8 mouse cellular contexts compared by ENCODE assay signal in the genomic region with DNA sequence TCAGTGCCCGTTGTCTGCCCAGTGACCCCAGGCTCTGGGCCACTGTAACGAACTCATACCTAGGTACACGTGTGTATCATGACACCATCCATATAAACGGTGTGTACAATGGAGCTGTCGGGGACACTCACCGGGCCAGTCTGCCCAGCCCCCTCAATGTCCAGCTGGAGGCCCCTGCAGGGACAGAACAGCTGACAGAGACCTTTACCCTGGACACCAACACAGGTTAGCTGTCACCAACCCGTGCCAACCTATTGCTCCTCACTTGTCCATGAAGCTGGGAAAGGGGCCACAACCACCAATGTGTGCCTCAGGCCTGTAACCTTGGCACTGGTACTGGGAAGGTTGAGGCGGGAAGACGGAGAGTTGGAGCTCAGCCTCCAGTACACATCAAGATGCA. TPM values are rescaled to one million over a fixed set of nuclear protein-coding genes. Genes with fewer than 3 reads are reported as not detected.
DNase-seq lines count a peak whose midpoint lies in the region; ATAC-seq and TF ChIP-seq lines count a peak whose summit lies in the region.

No protein-coding gene starts in this region.

- H3K9me3 ChIP-seq in embryonic facial prominence, embryonic 10.5 days, result no peaks in the 10 kb centered on the region
- H3K9me3 ChIP-seq in intestine, embryonic 14.5 days (ENCODE audit: control insufficient read depth, low read length), result no peaks in the 10 kb centered on the region

- DNase-seq in layer of hippocampus, adult 2 months (ENCODE audit: low spot score in 2 of 2), result no peak
- no peak for DNase-seq in layer of hippocampus, adult 9-10 months (ENCODE audit: low spot score)
- no peak for DNase-seq in embryonic facial prominence, embryonic 10.5 days (ENCODE audit: low spot score)
- no peak for DNase-seq in intestine, embryonic 14.5 days (ENCODE audit: low spot score)
- no peak for DNase-seq in gastrocnemius, postnatal 10 days
- DNase-seq in right cerebral cortex, postnatal 10 days (ENCODE audit: low spot score in 2 of 2), result no peak
- DNase-seq in right cerebral cortex, postnatal 25 days, result no peak

- no peak for TF ChIP-seq CTCF in layer of hippocampus, adult 2 months (conservative IDR thresholded peaks at IDR 0.05)

- 0 out of 2 replicates have a peak, but pooled peaks have one; percentile 3 for ATAC-seq in intestine, embryonic 14.5 days (replicated peaks; ENCODE audit: low FRiP score, low TSS enrichment, low read depth)
- ATAC-seq in monocyte, adult 5-6 weeks (replicated peaks; ENCODE audit: insufficient number of reproducible peaks, low FRiP score, low TSS enrichment, poor library complexity, severe bottlenecking), result peak; percentile 3; the same call in 1 of the 2 replicates

- H3K4me2 ChIP-seq in intestine, embryonic 14.5 days (ENCODE audit: low read length), result peak overlapping the region; percentile 82

- 66% methylated on average over 9 of the region's 9 CpGs for WGBS in embryonic facial prominence, embryonic 10.5 days
- 48% methylated on average over 9 of the region's 9 CpGs for WGBS in intestine, embryonic 14.5 days

- H3K9ac ChIP-seq in intestine, embryonic 14.5 days (ENCODE audit: low read length), result peak overlapping the region; percentile 72

- H3K27ac ChIP-seq in layer of hippocampus, adult 2 months, result peak overlapping the region; percentile 89
- peak overlapping the region; percentile 87 for H3K27ac ChIP-seq in embryonic facial prominence, embryonic 10.5 days (replicated peaks)
- peak overlapping the region; percentile 88 for H3K27ac ChIP-seq in intestine, embryonic 14.5 days (ENCODE audit: low read depth)

- H3K27me3 ChIP-seq in embryonic facial prominence, embryonic 10.5 days (replicated peaks; ENCODE audit: low read depth, poor library complexity, severe bottlenecking), result no peaks in the 10 kb centered on the region
- H3K27me3 ChIP-seq in intestine, embryonic 14.5 days (replicated peaks; ENCODE audit: control insufficient read depth, insufficient read depth, low read length), result no peaks in the 10 kb centered on the region

- H3K4me3 ChIP-seq in layer of hippocampus, adult 2 months, result peak overlapping the region; percentile 54
- H3K4me3 ChIP-seq in embryonic facial prominence, embryonic 10.5 days, result peak overlapping the region; percentile 64
- peak overlapping the region; percentile 54 for H3K4me3 ChIP-seq in intestine, embryonic 14.5 days (ENCODE audit: low read depth, low read length)

- peaks cover 42% of the 10 kb centered on the region for H3K4me1 ChIP-seq in embryonic facial prominence, embryonic 10.5 days
- peaks cover 38% of the 10 kb centered on the region for H3K4me1 ChIP-seq in intestine, embryonic 14.5 days (replicated peaks; ENCODE audit: control insufficient read depth, insufficient read depth, low read length)

- peaks cover 28% of the 10 kb centered on the region for H3K36me3 ChIP-seq in embryonic facial prominence, embryonic 10.5 days (replicated peaks)
- H3K36me3 ChIP-seq in intestine, embryonic 14.5 days (ENCODE audit: control insufficient read depth, insufficient read depth, low read length), result peaks cover 29% of the 10 kb centered on the region

RNA-seq across cellular contexts. Expression of a gene that starts 1.1 kb away (rescaled TPM):
- 1 to 10 TPM; 4.0 to 7.1 TPM for total RNA-seq in layer of hippocampus, adult 2 months (2021)
- 13.5 and 14.3 TPM in 2 replicates for polyA plus RNA-seq in embryonic facial prominence, embryonic 10.5 days (2016; fragmentation: Nextera tagmentation; extraction: Ambion mirVana)
- 26.9 and 29.2 TPM in 2 replicates for polyA plus RNA-seq in intestine, embryonic 14.5 days (2014; fragmentation: Nextera tagmentation; extraction: Ambion mirVana)
- 10.6 to 14.2 TPM (median 13.8 TPM) in 3 replicates for total RNA-seq in monocyte, adult 5-6 weeks (2017)
- total RNA-seq in gastrocnemius, postnatal 10 days (2021), result 10 to 100 TPM in 1 of 2 experiments, 1 to 10 TPM in 1; 7.6 to 13.1 TPM

RNA-seq across cellular contexts. Expression of a gene that starts 7.8 kb away (rescaled TPM):
- total RNA-seq in layer of hippocampus, adult 2 months (2021), result not detected
- 2.9 and 3.8 TPM in 2 replicates for polyA plus RNA-seq in embryonic facial prominence, embryonic 10.5 days (2016; fragmentation: Nextera tagmentation; extraction: Ambion mirVana)
- polyA plus RNA-seq in intestine, embryonic 14.5 days (2014; fragmentation: Nextera tagmentation; extraction: Ambion mirVana), result 0.94 and 2.3 TPM in 2 replicates
- total RNA-seq in monocyte, adult 5-6 weeks (2017), result 2.4 TPM in 1 of 3 replicates, not detected in the others
- 1 to 10 TPM in 1 of 2 experiments, under 1 TPM in 1; 0.54 to 6.9 TPM for total RNA-seq in gastrocnemius, postnatal 10 days (2021)

RNA-seq across cellular contexts. Expression of a gene that starts 13.4 kb away (rescaled TPM):
- not detected for total RNA-seq in layer of hippocampus, adult 2 months (2021)
- polyA plus RNA-seq in embryonic facial prominence, embryonic 10.5 days (2016; fragmentation: Nextera tagmentation; extraction: Ambion mirVana), result 0.52 TPM in 1 of 2 replicates, not detected in the other
- 0.81 TPM in 1 of 2 replicates, not detected in the other for polyA plus RNA-seq in intestine, embryonic 14.5 days (2014; fragmentation: Nextera tagmentation; extraction: Ambion mirVana)
- total RNA-seq in monocyte, adult 5-6 weeks (2017), result not detected in 3 replicates
- not detected for total RNA-seq in gastrocnemius, postnatal 10 days (2021)

RNA-seq across cellular contexts. Expression of a gene that starts 13.4 kb away (rescaled TPM):
- 10 to 100 TPM; 13.0 to 16.3 TPM for total RNA-seq in layer of hippocampus, adult 2 months (2021)
- polyA plus RNA-seq in embryonic facial prominence, embryonic 10.5 days (2016; fragmentation: Nextera tagmentation; extraction: Ambion mirVana), result 602 and 668 TPM in 2 replicates
- 1,598 and 1,676 TPM in 2 replicates for polyA plus RNA-seq in intestine, embryonic 14.5 days (2014; fragmentation: Nextera tagmentation; extraction: Ambion mirVana)
- 203 to 367 TPM (median 305 TPM) in 3 replicates for total RNA-seq in monocyte, adult 5-6 weeks (2017)
- total RNA-seq in gastrocnemius, postnatal 10 days (2021), result 100 to 1,000 TPM; 142 to 180 TPM

RNA-seq across cellular contexts. Expression of a gene that starts 21.6 kb away (rescaled TPM):
- under 1 TPM; 0.27 to 0.51 TPM for total RNA-seq in layer of hippocampus, adult 2 months (2021)
- 0.19 TPM in 1 of 2 replicates, not detected in the other for polyA plus RNA-seq in embryonic facial prominence, embryonic 10.5 days (2016; fragmentation: Nextera tagmentation; extraction: Ambion mirVana)
- polyA plus RNA-seq in intestine, embryonic 14.5 days (2014; fragmentation: Nextera tagmentation; extraction: Ambion mirVana), result 12.5 and 18.4 TPM in 2 replicates
- 0.10 TPM in 1 of 3 replicates, not detected in the others for total RNA-seq in monocyte, adult 5-6 weeks (2017)
- total RNA-seq in gastrocnemius, postnatal 10 days (2021), result not detected
